Mouse (Mus musculus): ENCODE measurements at regions not wholly inside any gene's neighbourhood (a gene's known extent, or its start where the extent isn't known, plus 50 kb on each side); places are given as distances from the start of the nearest gene placed in this dataset.

DNA sequence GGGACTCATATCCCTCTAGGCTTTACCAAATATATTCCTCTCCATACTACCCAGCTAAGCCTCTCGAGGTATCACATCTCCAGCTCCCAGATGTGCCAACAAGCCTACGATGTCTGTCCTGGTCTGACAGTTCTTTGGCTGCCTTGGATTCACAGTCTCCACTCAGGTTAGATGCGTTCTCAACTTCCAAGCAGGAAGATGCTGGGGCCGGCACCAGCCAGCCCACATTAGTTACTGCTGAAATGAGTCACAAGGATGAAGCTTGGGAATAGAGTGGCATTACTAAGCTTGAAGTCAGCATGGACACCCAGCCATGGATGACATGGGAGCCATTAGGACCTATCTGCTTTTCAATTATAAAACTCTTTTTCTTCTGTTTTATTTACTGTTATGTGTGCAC, 267.6 kb upstream of the Klf3 start:
- Histone ChIP-seq H3K4me1 (ENCODE audit: control insufficient read depth, insufficient read depth, low read length) (no peaks in the 10 kb centered on the region), H3K9me3 (replicated peaks; ENCODE audit: control insufficient read depth, insufficient read depth, low read length, poor library complexity, severe bottlenecking) (no peaks in the 10 kb centered on the region), H3K4me3 (ENCODE audit: low read depth, low read length) (no peak overlapping the region), H3K27ac (ENCODE audit: insufficient read depth, low read length) (no peak overlapping the region), H3K36me3 (ENCODE audit: control insufficient read depth, insufficient read depth, low read length, poor library complexity, severe bottlenecking) (no peaks in the 10 kb centered on the region), H3K27me3 (ENCODE audit: control insufficient read depth, insufficient read depth, low read length, poor library complexity, severe bottlenecking) (no peaks in the 10 kb centered on the region), H3K9ac (ENCODE audit: low read depth, poor library complexity, severe bottlenecking) (no peak overlapping the region)
- TF ChIP-seq CTCF (IDR thresholded peaks at IDR 0.05; ENCODE audit: low read depth, low read length) (no peak), EP300 (IDR thresholded peaks at IDR 0.05; ENCODE audit: insufficient read depth, low read depth, low read length) (no peak), POLR2A (IDR thresholded peaks at IDR 0.05; ENCODE audit: insufficient read depth, low read length) (no peak)

DNA sequence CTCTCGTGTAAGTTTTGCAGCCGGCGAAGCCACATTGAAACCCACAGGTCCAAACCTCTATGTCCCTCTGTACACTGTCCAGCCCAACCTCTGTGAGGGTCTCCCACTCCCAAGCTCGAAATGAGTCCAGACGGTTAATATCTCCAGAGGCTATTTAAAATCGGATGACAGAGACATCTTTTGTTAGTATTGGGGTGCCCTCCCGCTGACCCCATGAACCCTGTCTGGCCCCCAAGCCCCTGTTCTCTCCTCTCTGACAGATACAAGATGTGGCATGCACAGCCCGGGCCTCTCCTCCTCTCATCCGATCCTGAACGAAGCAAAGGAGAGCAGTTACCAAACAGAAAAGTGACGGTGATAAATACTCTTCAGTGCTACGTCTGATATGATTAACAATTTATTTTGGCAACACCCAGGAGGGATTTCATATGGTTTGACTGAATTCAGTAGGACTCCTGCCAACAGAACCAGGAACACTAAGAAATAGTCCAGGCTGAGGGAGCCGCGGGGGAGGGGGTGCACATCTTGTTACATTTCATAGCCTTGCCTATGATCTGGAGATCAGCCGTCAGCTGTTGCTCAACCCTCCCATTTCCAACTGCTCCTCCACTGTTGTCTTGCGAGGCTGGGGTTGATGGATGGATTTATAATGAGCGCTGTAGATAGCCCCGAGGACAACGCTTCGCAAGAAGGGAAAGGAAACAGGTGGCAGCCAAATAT, 266.6 kb upstream of the Klf3 start:
- Histone ChIP-seq H3K9ac (ENCODE audit: low read depth, poor library complexity, severe bottlenecking) (no peak overlapping the region), H3K36me3 (ENCODE audit: control insufficient read depth, insufficient read depth, low read length, poor library complexity, severe bottlenecking) (no peaks in the 10 kb centered on the region), H3K4me1 (ENCODE audit: control insufficient read depth, insufficient read depth, low read length) (no peaks in the 10 kb centered on the region), H3K9me3 (replicated peaks; ENCODE audit: control insufficient read depth, insufficient read depth, low read length, poor library complexity, severe bottlenecking) (no peaks in the 10 kb centered on the region), H3K27ac (ENCODE audit: insufficient read depth, low read length) (no peak overlapping the region), H3K27me3 (ENCODE audit: control insufficient read depth, insufficient read depth, low read length, poor library complexity, severe bottlenecking) (no peaks in the 10 kb centered on the region), H3K4me3 (ENCODE audit: low read depth, low read length) (no peak overlapping the region)
- no peak for TF ChIP-seq CTCF (IDR thresholded peaks at IDR 0.05; ENCODE audit: low read depth, low read length)
- TF ChIP-seq POLR2A (IDR thresholded peaks at IDR 0.05; ENCODE audit: insufficient read depth, low read length): no peak
- TF ChIP-seq EP300 (IDR thresholded peaks at IDR 0.05; ENCODE audit: insufficient read depth, low read depth, low read length): no peak

DNA sequence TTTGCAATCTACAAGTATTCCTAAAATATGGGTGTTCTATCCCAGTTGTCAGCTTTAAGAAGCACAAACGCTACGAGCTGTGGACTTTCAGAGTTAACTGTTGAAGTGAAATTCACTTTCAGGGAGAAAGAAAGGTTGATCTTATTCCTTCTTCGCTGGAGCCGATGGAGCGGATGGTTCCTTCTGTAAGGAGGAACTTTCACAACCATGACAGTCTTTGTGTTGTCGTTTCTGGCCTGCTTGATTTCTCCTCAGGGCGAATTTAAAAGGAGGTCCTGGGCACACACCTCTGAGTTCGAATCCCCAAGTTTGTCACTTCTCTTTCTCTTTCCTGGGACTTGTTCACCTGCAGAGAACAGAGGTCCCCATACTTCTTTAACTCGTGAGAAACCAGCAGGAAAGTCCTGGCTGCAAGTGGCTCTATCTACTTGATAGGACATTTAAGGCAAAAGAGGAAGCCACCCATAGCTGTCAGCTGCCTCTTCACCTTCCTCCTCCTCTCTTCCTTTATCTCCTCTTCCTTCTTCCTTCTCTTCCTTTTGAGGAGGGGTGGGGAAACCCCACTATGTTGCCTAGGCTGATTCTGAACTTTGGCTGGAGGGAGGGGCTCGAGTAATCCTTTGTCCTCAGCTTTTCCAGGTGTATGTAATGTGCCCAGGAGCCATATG, 265.9 kb upstream of the Klf3 start:
- Histone ChIP-seq H3K27me3 (ENCODE audit: control insufficient read depth, insufficient read depth, low read length, poor library complexity, severe bottlenecking) (no peaks in the 10 kb centered on the region), H3K9me3 (replicated peaks; ENCODE audit: control insufficient read depth, insufficient read depth, low read length, poor library complexity, severe bottlenecking) (no peaks in the 10 kb centered on the region), H3K27ac (ENCODE audit: insufficient read depth, low read length) (no peak overlapping the region), H3K36me3 (ENCODE audit: control insufficient read depth, insufficient read depth, low read length, poor library complexity, severe bottlenecking) (no peaks in the 10 kb centered on the region), H3K9ac (ENCODE audit: low read depth, poor library complexity, severe bottlenecking) (no peak overlapping the region), H3K4me1 (ENCODE audit: control insufficient read depth, insufficient read depth, low read length) (no peaks in the 10 kb centered on the region), H3K4me3 (ENCODE audit: low read depth, low read length) (no peak overlapping the region)
- no peak for TF ChIP-seq POLR2A (IDR thresholded peaks at IDR 0.05; ENCODE audit: insufficient read depth, low read length)
- no peak for TF ChIP-seq EP300 (IDR thresholded peaks at IDR 0.05; ENCODE audit: insufficient read depth, low read depth, low read length)
- TF ChIP-seq CTCF (IDR thresholded peaks at IDR 0.05; ENCODE audit: low read depth, low read length): no peak

DNA sequence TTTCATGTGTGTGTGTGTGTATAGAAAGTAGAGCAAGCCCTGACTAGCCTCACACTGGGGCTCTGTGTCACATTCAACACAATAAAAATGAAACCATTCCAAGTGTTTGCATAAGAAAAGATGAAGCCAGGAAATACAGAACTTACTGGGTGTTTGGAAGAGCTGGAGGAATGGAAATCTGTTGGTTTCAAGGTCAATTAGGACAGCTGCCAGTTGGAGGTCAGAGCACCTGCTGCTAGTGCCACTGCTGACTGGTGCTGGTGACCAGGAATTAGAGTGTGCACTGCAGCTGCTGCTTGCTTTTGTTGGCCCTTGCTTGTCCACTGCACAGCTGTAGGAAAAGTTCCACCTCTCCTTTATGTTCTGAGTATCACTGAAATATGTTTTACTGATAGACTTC, 261.4 kb upstream of the Klf3 start:
- Histone ChIP-seq H3K27me3 (ENCODE audit: control insufficient read depth, insufficient read depth, low read length, poor library complexity, severe bottlenecking) (no peaks in the 10 kb centered on the region), H3K9ac (ENCODE audit: low read depth, poor library complexity, severe bottlenecking) (no peak overlapping the region), H3K9me3 (replicated peaks; ENCODE audit: control insufficient read depth, insufficient read depth, low read length, poor library complexity, severe bottlenecking) (peaks cover 13% of the 10 kb centered on the region), H3K4me3 (ENCODE audit: low read depth, low read length) (no peak overlapping the region), H3K36me3 (ENCODE audit: control insufficient read depth, insufficient read depth, low read length, poor library complexity, severe bottlenecking) (no peaks in the 10 kb centered on the region), H3K4me1 (ENCODE audit: control insufficient read depth, insufficient read depth, low read length) (no peaks in the 10 kb centered on the region), H3K27ac (ENCODE audit: insufficient read depth, low read length) (peak overlapping the region; percentile 9)
- TF ChIP-seq POLR2A (IDR thresholded peaks at IDR 0.05; ENCODE audit: insufficient read depth, low read length): no peak
- TF ChIP-seq EP300 (IDR thresholded peaks at IDR 0.05; ENCODE audit: insufficient read depth, low read depth, low read length): peak; percentile 75

DNA sequence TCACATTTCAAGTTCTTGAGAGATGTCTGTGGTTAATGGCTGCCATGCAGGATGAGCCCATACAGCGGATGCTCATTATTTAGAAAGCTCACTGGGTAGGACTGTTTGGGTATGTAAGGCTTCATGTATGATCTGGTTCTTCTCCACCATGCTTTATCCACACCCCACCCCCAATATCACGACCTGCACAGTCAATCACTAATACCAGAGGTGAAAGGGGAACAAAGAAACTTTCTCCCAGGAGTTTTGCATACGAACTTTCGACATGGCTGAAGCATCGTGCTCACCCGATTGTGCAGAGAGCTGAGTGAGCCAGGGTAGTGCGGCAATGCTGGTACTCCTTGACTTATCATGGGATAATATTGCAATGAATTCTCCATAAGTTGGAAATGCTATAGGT, 247.3 kb upstream of the Klf3 start:
- Histone ChIP-seq H3K4me1 (ENCODE audit: control insufficient read depth, insufficient read depth, low read length) (no peaks in the 10 kb centered on the region), H3K36me3 (ENCODE audit: control insufficient read depth, insufficient read depth, low read length, poor library complexity, severe bottlenecking) (no peaks in the 10 kb centered on the region), H3K4me3 (ENCODE audit: low read depth, low read length) (no peak overlapping the region), H3K9ac (ENCODE audit: low read depth, poor library complexity, severe bottlenecking) (no peak overlapping the region), H3K9me3 (replicated peaks; ENCODE audit: control insufficient read depth, insufficient read depth, low read length, poor library complexity, severe bottlenecking) (peaks cover 5% of the 10 kb centered on the region), H3K27ac (ENCODE audit: insufficient read depth, low read length) (no peak overlapping the region), H3K27me3 (ENCODE audit: control insufficient read depth, insufficient read depth, low read length, poor library complexity, severe bottlenecking) (no peaks in the 10 kb centered on the region)
- TF ChIP-seq CTCF (IDR thresholded peaks at IDR 0.05; ENCODE audit: low read depth, low read length): no peak
- no peak for TF ChIP-seq POLR2A (IDR thresholded peaks at IDR 0.05; ENCODE audit: insufficient read depth, low read length)
- no peak for TF ChIP-seq EP300 (IDR thresholded peaks at IDR 0.05; ENCODE audit: insufficient read depth, low read depth, low read length)

Measured in ES-Bruce4 (cell line).